Mouse (Mus musculus) lung, postnatal 4 days (tissue): ENCODE data around the gene Hmgb2.
"Not testable (repeated sequence)": the region's sequence is repeated elsewhere in the genome, so short reads cannot be mapped to it uniquely, and the experiment has no call there.

ENCODE experiments used
- DNase-seq, 2 experiments: peaks; one replicate each; pipeline ENCODE4 v3.0.0; 2021

The Hmgb2 gene

DNA sequence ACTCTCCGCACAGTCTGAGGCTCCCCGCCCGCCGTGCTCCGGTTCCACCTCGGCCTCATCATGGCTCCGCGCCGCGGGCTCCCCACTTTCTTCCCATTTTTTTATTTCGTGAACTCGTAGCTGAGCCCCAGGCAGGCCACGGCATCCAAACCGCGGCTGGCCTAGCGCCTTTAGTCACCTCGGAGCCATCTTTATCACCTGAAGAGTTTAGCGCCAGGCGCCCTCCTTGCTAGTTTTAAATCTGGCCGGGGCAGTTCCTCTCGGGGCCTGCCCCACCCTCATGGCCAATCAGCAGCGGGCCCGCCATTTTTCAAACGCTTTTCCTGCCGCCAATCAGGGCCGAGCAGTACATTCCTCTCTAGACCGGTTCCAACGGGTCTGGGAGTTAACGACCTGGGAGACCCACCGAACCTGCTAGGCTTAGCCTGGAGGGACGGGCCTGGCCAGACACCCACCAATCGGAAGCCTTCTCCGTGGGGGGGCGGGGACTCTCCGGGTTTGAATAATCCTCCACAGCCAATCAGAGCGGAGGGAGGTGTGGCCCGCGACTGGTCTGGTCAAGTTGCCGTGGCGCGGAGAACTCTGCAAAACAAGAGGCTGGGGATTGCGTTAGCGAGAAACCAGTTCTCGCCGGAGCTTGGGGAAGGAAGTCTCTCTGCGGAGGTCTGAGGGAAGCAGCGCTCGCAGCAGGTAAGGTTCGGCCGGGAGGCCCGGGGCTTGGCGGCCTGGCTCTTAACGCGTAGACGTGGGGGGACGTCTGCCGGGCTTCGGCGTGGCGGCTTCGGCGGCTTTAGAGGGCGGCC is at the start of gene Hmgb2:
Gene Hmgb2, plus strand, starts transcription at position 592 of the 803 bp plus-strand sequence.
- peak; percentile 100 for DNase-seq

- DNase-seq: no peak
These were observed 48.9 kb upstream of the Hmgb2 start for GRCm38 (mm10) chr8:57462839-57463238.

GRCm38 (mm10) chr8:57463757-57464156 is 48.0 kb upstream of the Hmgb2 start:
- DNase-seq: no peak

- peak; percentile 45 to 65 for DNase-seq
These were observed 43.1 kb upstream of the Hmgb2 start for GRCm38 (mm10) chr8:57468624-57469023.

GRCm38 (mm10) chr8:57470863-57471262 is 40.8 kb upstream of the Hmgb2 start:
- no peak for DNase-seq

GRCm38 (mm10) chr8:57473751-57474150 is 38.0 kb upstream of the Hmgb2 start:
- DNase-seq: no peak

DNA sequence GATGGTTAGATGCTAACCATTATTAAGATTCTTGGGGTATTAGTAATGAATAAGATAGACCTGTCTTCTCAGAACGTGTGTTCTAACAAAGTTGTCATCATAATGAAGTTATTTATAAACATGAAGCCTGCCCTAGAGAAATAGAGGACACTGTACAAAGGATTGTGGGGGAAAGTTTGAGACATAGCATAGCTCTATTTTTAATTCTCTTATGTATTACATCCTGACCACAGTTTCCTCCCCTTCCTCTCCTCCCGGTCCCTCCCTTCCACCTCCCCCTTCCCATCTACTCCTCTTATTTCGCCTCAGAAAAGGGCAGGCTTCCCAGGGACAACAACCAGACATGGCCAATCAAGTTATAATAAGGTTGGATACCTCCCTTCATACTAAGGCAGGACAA is 33.3 kb upstream of the Hmgb2 start:
- no peak for DNase-seq

- no peak for DNase-seq
These were observed 32.0 kb upstream of the Hmgb2 start for GRCm38 (mm10) chr8:57479700-57480099.

DNA sequence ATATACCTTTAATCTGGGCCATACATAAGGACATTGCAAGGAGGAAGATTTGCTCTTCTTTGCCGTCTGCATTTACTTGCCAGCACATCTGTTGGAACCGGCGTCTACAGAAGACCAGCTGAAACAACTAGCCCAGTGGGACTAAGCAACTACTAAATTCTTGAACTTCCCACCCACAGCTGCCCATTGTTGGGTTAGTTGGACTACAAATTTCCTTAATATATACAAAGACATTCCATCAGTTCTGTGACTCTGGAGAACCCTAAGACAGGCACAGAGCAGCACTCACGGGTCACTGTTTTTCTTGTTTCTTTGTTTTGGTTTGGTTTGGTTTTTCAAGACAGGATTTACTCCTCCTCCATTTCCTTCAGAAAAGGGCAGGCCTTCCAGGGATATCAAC is 31.1 kb upstream of the Hmgb2 start:
- DNase-seq: no peak

DNA sequence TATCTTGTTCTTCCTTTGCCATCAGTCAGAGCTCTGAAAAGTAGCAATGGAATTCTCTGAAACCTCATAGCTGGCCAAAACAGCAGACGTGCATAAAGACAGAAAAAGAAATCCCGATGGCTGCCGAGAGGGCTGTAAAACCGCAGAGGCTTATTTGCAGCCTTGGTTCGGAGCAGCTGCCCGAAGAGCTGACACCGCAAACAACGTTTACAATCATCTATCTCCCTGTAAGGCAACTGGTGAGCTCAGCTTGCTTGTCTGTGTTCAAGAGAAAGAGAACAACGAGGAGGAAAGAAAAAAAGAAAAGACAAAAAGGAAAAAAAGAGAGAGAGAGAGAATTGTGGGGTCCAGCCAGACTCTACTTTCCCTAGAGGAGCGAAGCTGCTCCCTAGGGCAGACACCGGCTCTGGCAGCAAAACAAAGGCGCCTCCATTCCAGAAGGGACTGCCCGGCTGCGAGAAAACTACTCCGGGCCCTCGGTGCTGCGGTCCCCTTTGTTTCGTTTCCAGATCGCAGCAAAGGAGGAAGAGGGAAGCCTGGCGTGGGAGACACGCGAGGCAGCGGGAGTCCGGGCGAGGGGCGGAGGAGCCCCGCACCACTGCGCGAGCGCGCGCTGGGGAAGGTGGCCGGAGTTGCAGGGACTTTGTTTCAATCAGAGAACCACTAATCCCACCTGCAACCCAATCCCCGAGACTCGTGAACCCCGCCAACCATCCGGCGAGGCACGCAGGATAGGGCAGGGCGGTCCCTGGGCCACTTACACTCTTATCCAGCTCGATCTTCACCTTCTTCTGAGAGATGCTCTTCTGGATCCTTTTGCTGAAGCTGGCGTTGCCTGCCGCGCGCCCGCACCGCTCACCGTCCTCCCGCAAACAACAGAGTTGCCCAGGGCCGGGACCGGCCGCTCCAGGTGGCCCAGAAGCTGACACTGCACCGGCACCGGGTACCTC is 24.9 kb upstream of the Hmgb2 start:
- peak; percentile 51 for DNase-seq

GRCm38 (mm10) chr8:57487441-57488155 is 24.1 kb upstream of the Hmgb2 start, which contains the start of gene Sap30:
Gene Sap30 (minus strand): TSS chr8:57487860.
- DNase-seq: peak; percentile 98 to 99

GRCm38 (mm10) chr8:57488312-57488765 is 23.4 kb upstream of the Hmgb2 start:
- peak; percentile 67 to 71 for DNase-seq

DNA sequence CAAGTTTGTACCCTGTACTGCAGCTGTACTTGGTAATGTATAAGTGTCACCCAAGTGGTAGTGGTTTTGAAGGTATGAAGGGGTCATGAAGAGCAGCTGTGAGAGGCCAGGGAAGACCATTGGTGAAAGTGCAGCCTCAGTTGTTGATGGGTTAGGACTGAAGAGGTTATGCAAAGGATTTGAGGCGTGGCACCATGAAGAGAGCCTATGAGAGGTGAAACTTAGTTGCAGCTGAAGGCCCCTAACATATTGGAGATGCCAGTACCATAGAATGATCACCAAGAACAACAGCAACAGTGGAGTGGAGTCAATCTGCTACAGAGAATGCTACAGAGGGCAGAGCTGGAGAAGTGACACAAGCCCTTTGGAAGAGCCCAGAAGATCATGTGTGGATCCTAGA is 22.3 kb upstream of the Hmgb2 start:
- peak in 1 of 2 experiments; percentile 2 for DNase-seq

- DNase-seq: peak in 1 of 2 experiments; percentile 1
These were observed 21.8 kb upstream of the Hmgb2 start for GRCm38 (mm10) chr8:57489896-57490295.

- no peak for DNase-seq
These were observed 19.8 kb upstream of the Hmgb2 start for GRCm38 (mm10) chr8:57491873-57492272.

GRCm38 (mm10) chr8:57498494-57498846 is 13.2 kb upstream of the Hmgb2 start:
- no peak for DNase-seq

DNA sequence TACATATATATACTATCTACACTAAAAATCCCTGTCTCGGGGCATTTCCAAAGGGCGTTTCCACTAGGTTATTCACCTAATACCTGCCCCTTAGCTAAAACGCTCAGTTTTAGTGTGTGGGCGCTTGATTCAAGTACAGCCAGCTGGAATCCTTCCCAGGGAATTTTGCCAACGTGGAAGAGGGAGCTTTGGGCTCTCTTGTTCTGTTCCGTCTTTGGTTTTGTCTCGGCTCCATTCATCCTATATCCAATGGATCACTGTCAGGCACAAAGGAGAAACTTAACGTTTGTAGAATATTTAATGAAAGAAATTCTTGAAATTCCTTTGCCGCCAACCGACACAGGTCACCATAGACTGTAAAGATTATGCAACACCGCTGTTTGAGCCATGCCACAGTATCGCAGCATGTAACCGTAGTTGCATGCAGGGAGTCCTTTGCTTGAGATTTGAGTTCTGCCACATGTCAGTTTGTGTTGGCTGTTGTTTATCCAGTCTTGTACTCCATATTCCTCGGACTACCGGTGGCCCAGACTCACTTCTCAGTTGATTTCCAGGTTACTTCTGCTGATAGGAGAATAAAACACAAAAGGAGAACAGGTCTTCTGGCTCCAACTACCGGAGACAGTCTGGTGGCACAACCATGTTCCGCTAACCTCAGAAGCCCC is 12.7 kb upstream of the Hmgb2 start:
- peak in 1 of 2 experiments; percentile 43 for DNase-seq

- DNase-seq: peak; percentile 61 to 80
These were observed 8.1 kb upstream of the Hmgb2 start for GRCm38 (mm10) chr8:57503641-57504040.

DNA sequence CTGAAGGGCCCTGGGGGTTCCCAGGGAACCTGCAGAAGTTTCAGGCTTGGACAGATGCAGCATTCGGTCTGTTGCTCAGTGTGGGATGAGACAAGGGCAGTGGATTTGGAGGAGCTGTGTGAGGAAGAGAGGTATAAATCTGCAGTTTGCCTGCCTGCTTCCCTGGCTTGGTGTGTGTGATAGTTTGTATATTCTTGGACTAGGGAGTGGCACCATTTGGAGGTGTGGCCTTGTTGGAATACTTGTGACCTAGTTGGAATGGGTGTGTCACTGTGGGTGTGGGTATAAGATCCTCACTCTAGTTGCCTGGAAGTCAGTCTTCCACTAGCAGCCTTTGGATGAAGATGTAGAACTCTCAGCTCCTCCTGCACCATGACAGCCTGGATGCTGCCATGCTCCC is 6.2 kb upstream of the Hmgb2 start:
- not testable (repeated sequence) for DNase-seq

DNA sequence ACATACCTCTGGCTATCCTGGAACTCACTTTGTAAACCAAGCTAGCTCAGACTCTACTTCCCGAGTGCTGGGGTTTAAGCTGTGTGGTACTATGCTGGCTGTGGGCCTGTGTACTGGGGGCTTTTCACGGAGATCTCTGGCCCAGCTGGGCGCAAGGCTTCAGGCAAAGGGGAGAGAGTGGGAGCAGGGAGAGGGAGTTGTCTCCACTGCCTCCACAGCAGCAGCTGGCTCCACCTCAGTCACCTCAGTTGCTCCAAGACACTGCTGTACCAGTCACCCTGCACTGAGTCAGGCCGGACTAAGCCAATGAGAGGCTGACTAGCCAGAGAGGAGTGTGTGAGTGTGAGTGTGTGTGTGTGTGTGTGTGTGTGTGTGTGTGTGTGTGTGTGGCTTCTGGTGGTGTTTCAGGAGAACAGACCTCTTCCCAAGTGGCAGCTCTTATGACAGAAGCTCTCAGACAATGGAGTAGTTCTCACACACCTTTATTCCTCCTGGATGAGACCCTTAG is 4.1 kb upstream of the Hmgb2 start:
- no peak for DNase-seq

DNA sequence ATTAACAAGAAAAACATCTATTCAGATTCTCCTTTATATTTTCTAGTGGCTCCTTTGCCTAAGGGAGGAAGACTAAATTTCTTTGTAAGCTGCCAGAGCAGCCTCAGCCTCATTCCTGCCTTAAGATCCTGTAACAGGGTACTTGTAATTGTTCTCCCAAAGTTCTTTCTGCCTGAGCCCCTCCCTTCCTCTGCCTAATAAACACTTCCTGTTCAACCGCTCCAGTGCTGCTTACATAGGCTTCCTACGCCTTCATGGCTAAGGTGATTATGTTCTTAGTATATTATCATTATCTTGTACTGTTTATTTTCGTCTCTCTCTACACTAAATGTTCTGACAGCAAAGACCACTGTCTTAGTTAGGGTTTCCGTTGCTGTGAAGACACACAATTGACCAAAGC is 3.0 kb upstream of the Hmgb2 start:
- no peak for DNase-seq

DNA sequence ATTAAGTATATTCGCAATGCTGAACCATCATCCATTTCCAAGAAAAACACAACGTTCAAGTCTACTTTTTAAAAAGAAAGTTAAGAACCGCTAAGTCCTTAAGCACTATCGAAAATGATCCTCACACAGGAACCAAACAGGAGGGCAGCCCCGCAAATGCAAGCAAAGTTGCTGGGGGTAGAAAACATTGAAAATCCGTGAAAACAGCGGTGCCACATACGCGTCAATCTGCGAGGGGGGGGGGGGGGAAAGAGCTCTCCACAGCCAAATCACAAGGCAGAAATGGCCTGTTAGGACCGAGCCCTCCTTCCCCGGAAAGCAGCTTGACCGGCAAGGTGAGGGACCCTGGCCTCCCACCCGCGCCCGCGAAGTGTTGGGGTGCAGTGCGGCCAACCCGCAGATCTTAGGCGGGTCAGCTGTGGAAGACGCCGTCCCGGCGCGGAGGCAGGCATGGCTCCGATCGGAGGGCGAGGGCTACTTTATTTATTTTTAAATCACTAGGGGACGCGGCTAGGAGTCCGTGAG is 854 bp upstream of the Hmgb2 start:
- no peak for DNase-seq
